Mouse (Mus musculus) gastrocnemius, postnatal 36 days (tissue): ENCODE results near the gene Trim23. TPM values are rescaled to one million over a fixed set of nuclear protein-coding genes. Genes with fewer than 3 reads are reported as not detected.

ENCODE experiments used
- DNase-seq, 2 experiments: peaks; one replicate each; pipeline ENCODE4 v3.0.0; 2022
- intact Hi-C: fragments of 180-260 bp; cut with DNase I; formaldehyde crosslinking; loops from one replicate; pipeline ENCODE4 v1.15.1; 2025
- total RNA-seq, 2 experiments: library from RNA; stranded (reverse); gene quantifications; 2 replicates each; pipeline ENCODE4 v1.2.3; 2021

Trim23 gene
- total RNA-seq, 2 experiments from 2014 or later: 19.1 to 24.3 TPM

DNA sequence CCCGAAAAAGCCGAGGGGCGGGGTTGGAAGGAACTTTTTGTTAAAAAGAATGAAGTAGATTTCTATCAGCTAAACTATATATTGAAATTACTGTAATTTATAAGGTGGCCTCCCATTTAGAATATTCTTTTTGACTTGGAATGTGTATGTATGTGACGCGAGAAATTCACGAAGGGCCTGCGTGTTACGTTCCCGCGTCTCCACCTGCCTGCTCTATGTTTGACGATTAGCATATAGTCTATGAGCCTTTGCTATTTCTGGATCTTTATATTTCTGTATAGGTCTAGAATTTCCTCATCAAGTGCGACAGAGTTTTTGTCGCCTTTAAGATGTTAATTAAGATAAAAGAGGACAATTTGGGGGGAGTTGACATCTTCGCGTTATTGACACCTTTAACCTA lies 50.6 kb downstream of the Trim23 start:
- no peak for DNase-seq
- intact Hi-C loops: no loop called here

Other genes with a start within 250 kb of the Trim23 start
- 1 to 10 TPM; 6.9 to 8.2 TPM for gene Nln, start 69.2 kb upstream of the Trim23 start, total RNA-seq
- under 1 TPM; 0.52 to 0.71 TPM for gene Sgtb, start 69.1 kb upstream of the Trim23 start, total RNA-seq
- 10 to 100 TPM; 29.1 to 29.9 TPM for gene Trappc13, start 328 bp upstream of the Trim23 start, total RNA-seq
- gene Cenpk, start 49.8 kb downstream of the Trim23 start, total RNA-seq: not detected
- gene Ppwd1, start 50.0 kb downstream of the Trim23 start, total RNA-seq: 1 to 10 TPM; 5.7 to 6.4 TPM
- gene Adamts6, start 109.0 kb downstream of the Trim23 start, total RNA-seq: 1 to 10 TPM in 1 of 2 experiments, under 1 TPM in 1; 0.67 to 1.2 TPM